Mouse (Mus musculus): ENCODE data around the gene Arhgap32. TPM values are rescaled to one million over a fixed set of nuclear protein-coding genes. Genes with fewer than 3 reads are reported as not detected.
"Not testable (repeated sequence)": the region's sequence is repeated elsewhere in the genome, so short reads cannot be mapped to it uniquely, and the experiment has no call there.

Arhgap32 gene
- polyA plus RNA-seq, 1 experiment from 2014 or later: 12.3 TPM

GRCm38 (mm10) chr9:32156706-32157105 is 40.8 kb downstream of the Arhgap32 start:
- in situ Hi-C loops (cut with MboI; ENCODE audit: low pct_unique_long_range_greater_than_20kb): loop anchor here (5.0 kb wide), 2 partner anchors 184 to 599 kb away; no protein-coding TSS in a partner anchor
- CTCF ChIA-PET: interaction anchor here (1.2 to 3.6 kb wide), 5 partner anchors 25 to 597 kb away, joined by 3 to 24 read pairs (median 4); no protein-coding TSS in a partner anchor
- H3K27me3 ChIP-seq: no peaks in the 10 kb centered on the region
- DNase-seq (ENCODE audit: low read depth, low spot score) (no peak), ATAC-seq (no peak)
- no peak for TF ChIP-seq CTCF (IDR thresholded peaks at IDR 0.05)
- POLR2A ChIA-PET: interaction anchor here (0.6 to 0.7 kb wide), 3 partner anchors 41 to 212 kb away, joined by 3 to 5 read pairs (median 4); partner anchors contain the start of gene Arhgap32

GRCm38 (mm10) chr9:32157201-32157600 is 41.3 kb downstream of the Arhgap32 start:
- POLR2A ChIA-PET: interaction anchor here (0.6 to 1.0 kb wide), 4 partner anchors 40 to 213 kb away, joined by 3 to 5 read pairs (median 4); partner anchors contain the start of gene Arhgap32
- no peak for ATAC-seq

GRCm38 (mm10) chr9:32158837-32159543 is 43.1 kb downstream of the Arhgap32 start:
- no peaks in the 10 kb centered on the region for H3K27me3 ChIP-seq

More at GRCm38 (mm10) chr9:32157201-32157600, 41.3 kb downstream of the Arhgap32 start:
- in situ Hi-C loops (cut with MboI; ENCODE audit: low pct_unique_long_range_greater_than_20kb): loop anchor here (5.0 kb wide), 2 partner anchors 185 to 600 kb away; no protein-coding TSS in a partner anchor
- DNase-seq (ENCODE audit: low read depth, low spot score): no peak
- H3K27me3 ChIP-seq: no peaks in the 10 kb centered on the region
- CTCF ChIA-PET: interaction anchor here (1.2 to 3.6 kb wide), 5 partner anchors 25 to 598 kb away, joined by 3 to 24 read pairs (median 4); no protein-coding TSS in a partner anchor
- no peak for TF ChIP-seq CTCF (IDR thresholded peaks at IDR 0.05)

GRCm38 (mm10) chr9:32159724-32160123 is 43.8 kb downstream of the Arhgap32 start:
- CTCF ChIA-PET: interaction anchor here (0.9 to 3.6 kb wide), 5 partner anchors 184 to 234 kb away, joined by 3 to 24 read pairs (median 5); no protein-coding TSS in a partner anchor
- in situ Hi-C loops (cut with MboI; ENCODE audit: low pct_unique_long_range_greater_than_20kb): loop anchor here (5.0 kb wide), 2 partner anchors 187 to 602 kb away; no protein-coding TSS in a partner anchor
- POLR2A ChIA-PET: no interaction called here
- ATAC-seq (no peak), DNase-seq (ENCODE audit: low read depth, low spot score) (no peak)
- no peaks in the 10 kb centered on the region for H3K27me3 ChIP-seq
- TF ChIP-seq CTCF (IDR thresholded peaks at IDR 0.05): no peak

More at GRCm38 (mm10) chr9:32158837-32159543, 43.1 kb downstream of the Arhgap32 start:
- ATAC-seq: peak; percentile 44
- no peak for DNase-seq (ENCODE audit: low read depth, low spot score)
- in situ Hi-C loops (cut with MboI; ENCODE audit: low pct_unique_long_range_greater_than_20kb): loop anchor here (5.0 kb wide), 2 partner anchors 187 to 602 kb away; no protein-coding TSS in a partner anchor
- TF ChIP-seq CTCF (IDR thresholded peaks at IDR 0.05): peak; percentile 92
- ChIA-PET POLR2A (no interaction called here), CTCF (interaction anchor here (0.9 to 3.6 kb wide), 11 partner anchors 17 to 600 kb away, joined by 3 to 24 read pairs (median 4); no protein-coding TSS in a partner anchor)

GRCm38 (mm10) chr9:32162792-32163191 is 46.9 kb downstream of the Arhgap32 start:
- ATAC-seq (no peak), DNase-seq (ENCODE audit: low read depth, low spot score) (no peak)
- no peaks in the 10 kb centered on the region for H3K27me3 ChIP-seq
- POLR2A ChIA-PET: interaction anchor here (0.6 kb wide), 1 partner anchor 156 kb away, joined by 3 read pairs; no protein-coding TSS in a partner anchor
- CTCF ChIA-PET: no interaction called here
- in situ Hi-C loops (cut with MboI; ENCODE audit: low pct_unique_long_range_greater_than_20kb): no loop called here
- no peak for TF ChIP-seq CTCF (IDR thresholded peaks at IDR 0.05)

- ATAC-seq; in situ Hi-C loops (cut with MboI; ENCODE audit: low pct_unique_long_range_greater_than_20kb); POLR2A ChIA-PET; CTCF ChIA-PET; DNase-seq (ENCODE audit: low read depth, low spot score); H3K27me3 ChIP-seq: not testable (repeated sequence)
These were observed 47.9 kb downstream of the Arhgap32 start for GRCm38 (mm10) chr9:32163820-32164219.

GRCm38 (mm10) chr9:32168546-32169137 is 52.7 kb downstream of the Arhgap32 start:
- ChIA-PET POLR2A (no interaction called here), CTCF (interaction anchor here (1.3 kb wide), 1 partner anchor 14 kb away, joined by 3 read pairs; no protein-coding TSS in a partner anchor)
- H3K27me3 ChIP-seq: no peaks in the 10 kb centered on the region
- TF ChIP-seq CTCF (IDR thresholded peaks at IDR 0.05): no peak
- ATAC-seq (no peak), DNase-seq (ENCODE audit: low read depth, low spot score) (no peak)
- in situ Hi-C loops (cut with MboI; ENCODE audit: low pct_unique_long_range_greater_than_20kb): no loop called here

- in situ Hi-C loops (cut with MboI; ENCODE audit: low pct_unique_long_range_greater_than_20kb): no loop called here
- no peaks in the 10 kb centered on the region for H3K27me3 ChIP-seq
- ChIA-PET CTCF (no interaction called here), POLR2A (no interaction called here)
- TF ChIP-seq CTCF (IDR thresholded peaks at IDR 0.05): no peak
- ATAC-seq (no peak), DNase-seq (ENCODE audit: low read depth, low spot score) (no peak)
These were observed 54.8 kb downstream of the Arhgap32 start for GRCm38 (mm10) chr9:32170713-32171112.

GRCm38 (mm10) chr9:32176612-32177011 is 60.7 kb downstream of the Arhgap32 start:
- DNase-seq (ENCODE audit: low read depth, low spot score) (no peak), ATAC-seq (no peak)
- H3K27me3 ChIP-seq: no peaks in the 10 kb centered on the region
- in situ Hi-C loops (cut with MboI; ENCODE audit: low pct_unique_long_range_greater_than_20kb): no loop called here
- ChIA-PET CTCF (interaction anchor here (0.9 kb wide), 1 partner anchor 9 kb away, joined by 3 read pairs; no protein-coding TSS in a partner anchor), POLR2A (no interaction called here)
- TF ChIP-seq CTCF (IDR thresholded peaks at IDR 0.05): no peak

GRCm38 (mm10) chr9:32181170-32181569 is 65.2 kb downstream of the Arhgap32 start:
- ChIA-PET CTCF (interaction anchor here (1.2 kb wide), 1 partner anchor 16 kb away, joined by 4 read pairs; no protein-coding TSS in a partner anchor), POLR2A (no interaction called here)
- DNase-seq (ENCODE audit: low read depth, low spot score) (no peak), ATAC-seq (no peak)
- no peaks in the 10 kb centered on the region for H3K27me3 ChIP-seq
- no peak for TF ChIP-seq CTCF (IDR thresholded peaks at IDR 0.05)
- in situ Hi-C loops (cut with MboI; ENCODE audit: low pct_unique_long_range_greater_than_20kb): no loop called here

Measured in Patski (cell line).